Mouse (Mus musculus) thymus, postnatal 0 days (tissue): ENCODE results near the gene Opcml. TPM values are rescaled to one million over a fixed set of nuclear protein-coding genes. Genes with fewer than 3 reads are reported as not detected.

Experiments
- DNase-seq: peaks from one replicate; pipeline ENCODE4 v3.0.0-alpha.2; 2015; ENCODE audit warnings: low spot score
- polyA plus RNA-seq: library from polyadenylated mRNA; unstranded; fragments of >200 nt; fragmentation: Nextera tagmentation; extraction: Ambion mirVana; gene quantifications from 2 replicates; pipeline ENCODE4 v1.2.1, GENCODE M21; 2015

Gene Opcml
- polyA plus RNA-seq, 1 experiment from 2014 or later: 10.8 TPM

- no peak for DNase-seq
Measured at GRCm38 (mm10) chr9:28153748-28154147, 363.2 kb downstream of the Opcml start.

GRCm38 (mm10) chr9:28157092-28157491 is 366.5 kb downstream of the Opcml start:
- no peak for DNase-seq

- no peak for DNase-seq
Measured at GRCm38 (mm10) chr9:28160953-28161352, 370.4 kb downstream of the Opcml start.

- no peak for DNase-seq
Measured at GRCm38 (mm10) chr9:28163946-28164345, 373.4 kb downstream of the Opcml start.

- no peak for DNase-seq
Measured at GRCm38 (mm10) chr9:28171890-28172289, 381.3 kb downstream of the Opcml start.

- DNase-seq: no peak
Measured at GRCm38 (mm10) chr9:28177052-28177451, 386.5 kb downstream of the Opcml start.

GRCm38 (mm10) chr9:28178123-28178887 is 387.7 kb downstream of the Opcml start:
- no peak for DNase-seq

GRCm38 (mm10) chr9:28181916-28182315 is 391.3 kb downstream of the Opcml start:
- no peak for DNase-seq

- DNase-seq: no peak
Measured at GRCm38 (mm10) chr9:28190226-28190625, 399.7 kb downstream of the Opcml start.

GRCm38 (mm10) chr9:28190751-28191150 is 400.2 kb downstream of the Opcml start:
- DNase-seq: no peak

GRCm38 (mm10) chr9:28196550-28196949 is 406.0 kb downstream of the Opcml start:
- DNase-seq: no peak

- no peak for DNase-seq
Measured at GRCm38 (mm10) chr9:28197061-28197460, 406.5 kb downstream of the Opcml start.

- no peak for DNase-seq
Measured at GRCm38 (mm10) chr9:28197631-28198030, 407.1 kb downstream of the Opcml start.

GRCm38 (mm10) chr9:28198106-28198694 is 407.6 kb downstream of the Opcml start:
- no peak for DNase-seq

GRCm38 (mm10) chr9:28207441-28207840 is 416.9 kb downstream of the Opcml start:
- DNase-seq: no peak

GRCm38 (mm10) chr9:28208696-28209095 is 418.1 kb downstream of the Opcml start:
- no peak for DNase-seq

- DNase-seq: no peak
Measured at GRCm38 (mm10) chr9:28211877-28212276, 421.3 kb downstream of the Opcml start.

- no peak for DNase-seq
Measured at GRCm38 (mm10) chr9:28213893-28214292, 423.3 kb downstream of the Opcml start.

GRCm38 (mm10) chr9:28218026-28218646 is 427.6 kb downstream of the Opcml start:
- no peak for DNase-seq

GRCm38 (mm10) chr9:28222726-28223125 is 432.2 kb downstream of the Opcml start:
- no peak for DNase-seq

- DNase-seq: no peak
Measured at GRCm38 (mm10) chr9:28225824-28226569, 435.4 kb downstream of the Opcml start.

- DNase-seq: no peak
Measured at GRCm38 (mm10) chr9:28226570-28226951, 436.0 kb downstream of the Opcml start.
